Mouse (Mus musculus) neural tube, embryonic 13.5 days (tissue): ENCODE data around the gene Kif19a. TPM values are rescaled to one million over a fixed set of nuclear protein-coding genes. Genes with fewer than 3 reads are reported as not detected.

ENCODE experiments used
- ATAC-seq: fragments of 200-750 bp; cut with Nextera tagmentation; 2 replicates; pipeline ENCODE4 v1.8.0; 2017; ENCODE audit warnings: low read depth, mild to moderate bottlenecking, moderate TSS enrichment, moderate library complexity
- H3K27ac ChIP-seq: fragments of 300-500 bp; sonication (generic); replicated peaks from 2 replicates; pipeline ENCODE4 v1.5.1; 2015; ENCODE audit warnings: moderate library complexity, mild to moderate bottlenecking, inconsistent platforms
- H3K27me3 ChIP-seq: fragments of 300-500 bp; sonication (generic); 2 replicates; pipeline ENCODE4 v1.6.1; 2015; ENCODE audit warnings: mild to moderate bottlenecking, inconsistent platforms
- H3K36me3 ChIP-seq: fragments of 300-500 bp; sonication (generic); 2 replicates; pipeline ENCODE4 v1.6.1; 2015; ENCODE audit warnings: mild to moderate bottlenecking, inconsistent platforms
- H3K4me1 ChIP-seq: fragments of 300-500 bp; sonication (generic); replicated peaks from 2 replicates; pipeline ENCODE4 v1.6.1; 2015; ENCODE audit warnings: inconsistent platforms
- H3K4me2 ChIP-seq: fragments of 300-500 bp; sonication (generic); 2 replicates; pipeline ENCODE4 v1.6.1; 2015; ENCODE audit warnings: inconsistent platforms, mild to moderate bottlenecking, moderate library complexity
- H3K4me3 ChIP-seq: fragments of 300-500 bp; sonication (generic); 2 replicates; pipeline ENCODE4 v1.5.1; 2015; ENCODE audit warnings: mild to moderate bottlenecking, inconsistent platforms
- H3K9ac ChIP-seq: fragments of 300-500 bp; sonication (generic); 2 replicates; pipeline ENCODE4 v1.6.1; 2015; ENCODE audit warnings: moderate library complexity, mild to moderate bottlenecking, inconsistent platforms
- H3K9me3 ChIP-seq: fragments of 300-500 bp; sonication (generic); 2 replicates; pipeline ENCODE4 v1.6.1; 2016; ENCODE audit warnings: inconsistent platforms
- WGBS: fragments of 180-500 bp; shearing (Covaris S2); methylation state at CpG from one replicate; pipeline ENCODE4 v1.1.7; 2015; 5-methylcytosine and 5-hydroxymethylcytosine counted together
- polyA plus RNA-seq: library from polyadenylated mRNA; unstranded; fragments of >200 nt; fragmentation: Nextera tagmentation; extraction: Ambion mirVana; gene quantifications from 2 replicates; pipeline ENCODE4 v1.2.1, GENCODE M21; 2015

Gene Kif19a
- polyA plus RNA-seq, 1 experiment from 2014 or later, result 1.6 TPM

GRCm38 (mm10) chr11:114814873-114815592 is 49.8 kb downstream of the Kif19a start:
- no peaks in the 10 kb centered on the region for H3K9me3 ChIP-seq
- no peak overlapping the region for H3K4me3 ChIP-seq
- WGBS, result 82% methylated on average over 11 of the region's 11 CpGs
- no peak for ATAC-seq
- no peaks in the 10 kb centered on the region for H3K27me3 ChIP-seq
- no peak overlapping the region for H3K4me2 ChIP-seq
- H3K27ac ChIP-seq, result no peak overlapping the region
- no peak overlapping the region for H3K9ac ChIP-seq
- no peaks in the 10 kb centered on the region for H3K36me3 ChIP-seq
- peaks cover 6% of the 10 kb centered on the region for H3K4me1 ChIP-seq

- Histone ChIP-seq H3K27me3 (no peaks in the 10 kb centered on the region), H3K27ac (no peak overlapping the region), H3K4me2 (no peak overlapping the region), H3K9ac (no peak overlapping the region), H3K9me3 (no peaks in the 10 kb centered on the region), H3K4me1 (peaks cover 6% of the 10 kb centered on the region), H3K36me3 (no peaks in the 10 kb centered on the region), H3K4me3 (no peak overlapping the region)
- WGBS, result 94% methylated on average over 4 of the region's 4 CpGs
- no peak for ATAC-seq
These were observed 51.7 kb downstream of the Kif19a start for GRCm38 (mm10) chr11:114816934-114817333.

GRCm38 (mm10) chr11:114818185-114818584 is 53.0 kb downstream of the Kif19a start:
- H3K4me2 ChIP-seq, result no peak overlapping the region
- no peaks in the 10 kb centered on the region for H3K9me3 ChIP-seq
- 95% methylated on average over 7 of the region's 7 CpGs for WGBS
- H3K27ac ChIP-seq, result no peak overlapping the region
- H3K36me3 ChIP-seq, result no peaks in the 10 kb centered on the region
- ATAC-seq, result no peak
- H3K9ac ChIP-seq, result no peak overlapping the region
- H3K4me3 ChIP-seq, result no peak overlapping the region
- H3K4me1 ChIP-seq, result peaks cover 15% of the 10 kb centered on the region
- no peaks in the 10 kb centered on the region for H3K27me3 ChIP-seq

- no peak for ATAC-seq
- Histone ChIP-seq H3K36me3 (no peaks in the 10 kb centered on the region), H3K27me3 (no peaks in the 10 kb centered on the region), H3K9ac (no peak overlapping the region), H3K4me2 (no peak overlapping the region), H3K27ac (no peak overlapping the region), H3K9me3 (no peaks in the 10 kb centered on the region), H3K4me3 (no peak overlapping the region), H3K4me1 (peaks cover 25% of the 10 kb centered on the region)
- WGBS, result 18% methylated on average over 2 of the region's 2 CpGs
These were observed 53.9 kb downstream of the Kif19a start for GRCm38 (mm10) chr11:114819110-114819509.

- 30% methylated on average over 3 of the region's 3 CpGs for WGBS
These were observed 55.3 kb downstream of the Kif19a start for GRCm38 (mm10) chr11:114820444-114820843.

GRCm38 (mm10) chr11:114821325-114821724 is 56.1 kb downstream of the Kif19a start:
- Histone ChIP-seq H3K4me3 (no peak overlapping the region), H3K4me1 (peaks cover 25% of the 10 kb centered on the region), H3K27me3 (no peaks in the 10 kb centered on the region), H3K27ac (no peak overlapping the region), H3K36me3 (no peaks in the 10 kb centered on the region), H3K4me2 (no peak overlapping the region), H3K9ac (no peak overlapping the region), H3K9me3 (no peaks in the 10 kb centered on the region)
- 66% methylated on average over 1 of the region's 1 CpGs for WGBS
- no peak for ATAC-seq

More at GRCm38 (mm10) chr11:114820444-114820843, 55.3 kb downstream of the Kif19a start:
- no peaks in the 10 kb centered on the region for H3K36me3 ChIP-seq
- no peak overlapping the region for H3K4me3 ChIP-seq
- no peak overlapping the region for H3K27ac ChIP-seq
- H3K9ac ChIP-seq, result no peak overlapping the region
- ATAC-seq, result no peak
- no peaks in the 10 kb centered on the region for H3K27me3 ChIP-seq
- H3K4me1 ChIP-seq, result peaks cover 25% of the 10 kb centered on the region
- no peaks in the 10 kb centered on the region for H3K9me3 ChIP-seq
- H3K4me2 ChIP-seq, result no peak overlapping the region

- no peaks in the 10 kb centered on the region for H3K9me3 ChIP-seq
- no peak overlapping the region for H3K9ac ChIP-seq
- no peaks in the 10 kb centered on the region for H3K27me3 ChIP-seq
- H3K36me3 ChIP-seq, result no peaks in the 10 kb centered on the region
- 33% methylated on average over 12 of the region's 12 CpGs for WGBS
- H3K4me2 ChIP-seq, result 0 out of 2 replicates have a peak overlapping the region, but pooled peaks have one; percentile 24
- peak overlapping the region; percentile 67 for H3K27ac ChIP-seq
- ATAC-seq, result 0 out of 2 replicates have a peak, but pooled peaks have one; percentile 23
- no peak overlapping the region for H3K4me3 ChIP-seq
- H3K4me1 ChIP-seq, result peaks cover 25% of the 10 kb centered on the region
These were observed 57.5 kb downstream of the Kif19a start for GRCm38 (mm10) chr11:114822727-114823126.

- WGBS, result 2% methylated on average over 11 of the region's 11 CpGs
- Histone ChIP-seq H3K4me3 (no peak overlapping the region), H3K9me3 (no peaks in the 10 kb centered on the region), H3K36me3 (no peaks in the 10 kb centered on the region), H3K9ac (no peak overlapping the region), H3K4me2 (0 out of 2 replicates have a peak overlapping the region, but pooled peaks have one; percentile 24), H3K4me1 (peaks cover 25% of the 10 kb centered on the region), H3K27me3 (no peaks in the 10 kb centered on the region), H3K27ac (peak overlapping the region; percentile 67)
- peak; percentile 53 for ATAC-seq
These were observed 58.1 kb downstream of the Kif19a start for GRCm38 (mm10) chr11:114823199-114823725.

GRCm38 (mm10) chr11:114826686-114827085 is 61.5 kb downstream of the Kif19a start:
- Histone ChIP-seq H3K9ac (no peak overlapping the region), H3K9me3 (no peaks in the 10 kb centered on the region), H3K4me2 (no peak overlapping the region), H3K27ac (no peak overlapping the region), H3K4me1 (peaks cover 37% of the 10 kb centered on the region), H3K36me3 (no peaks in the 10 kb centered on the region), H3K4me3 (no peak overlapping the region), H3K27me3 (0 out of 2 replicates have a peak, but pooled peaks cover 2% of the 10 kb centered on the region)
- no peak for ATAC-seq
- WGBS, result 81% methylated on average over 5 of the region's 5 CpGs

- Histone ChIP-seq H3K9me3 (no peaks in the 10 kb centered on the region), H3K27ac (peak overlapping the region; percentile 25)
These were observed 64.6 kb downstream of the Kif19a start for GRCm38 (mm10) chr11:114829499-114830432.

GRCm38 (mm10) chr11:114830433-114830773 is 65.2 kb downstream of the Kif19a start:
- no peaks in the 10 kb centered on the region for H3K36me3 ChIP-seq
- H3K9ac ChIP-seq, result peak overlapping the region; percentile 56
- peak overlapping the region; percentile 25; the same call in 1 of the 2 replicates for H3K27ac ChIP-seq
- no peaks in the 10 kb centered on the region for H3K9me3 ChIP-seq
- 0 out of 2 replicates have a peak overlapping the region, but pooled peaks have one; percentile 22 for H3K4me3 ChIP-seq
- 11% methylated on average over 8 of the region's 8 CpGs for WGBS
- H3K27me3 ChIP-seq, result 0 out of 2 replicates have a peak, but pooled peaks cover 2% of the 10 kb centered on the region
- peak overlapping the region; percentile 54 for H3K4me2 ChIP-seq
- ATAC-seq, result no peak
- peaks cover 18% of the 10 kb centered on the region for H3K4me1 ChIP-seq

More at GRCm38 (mm10) chr11:114829499-114830432, 64.6 kb downstream of the Kif19a start:
- 0 out of 2 replicates have a peak, but pooled peaks cover 2% of the 10 kb centered on the region for H3K27me3 ChIP-seq
- no peaks in the 10 kb centered on the region for H3K36me3 ChIP-seq
- peak overlapping the region; percentile 54 for H3K4me2 ChIP-seq
- peak overlapping the region; percentile 22 for H3K4me3 ChIP-seq
- H3K4me1 ChIP-seq, result peaks cover 18% of the 10 kb centered on the region
- H3K9ac ChIP-seq, result peak overlapping the region; percentile 56
- ATAC-seq, result peak; percentile 56; the same call in 1 of the 2 replicates
- WGBS, result 7% methylated on average over 24 of the region's 24 CpGs
